Comparison of ENCODE assay signal across 8 mouse cellular contexts in the genomic region with DNA sequence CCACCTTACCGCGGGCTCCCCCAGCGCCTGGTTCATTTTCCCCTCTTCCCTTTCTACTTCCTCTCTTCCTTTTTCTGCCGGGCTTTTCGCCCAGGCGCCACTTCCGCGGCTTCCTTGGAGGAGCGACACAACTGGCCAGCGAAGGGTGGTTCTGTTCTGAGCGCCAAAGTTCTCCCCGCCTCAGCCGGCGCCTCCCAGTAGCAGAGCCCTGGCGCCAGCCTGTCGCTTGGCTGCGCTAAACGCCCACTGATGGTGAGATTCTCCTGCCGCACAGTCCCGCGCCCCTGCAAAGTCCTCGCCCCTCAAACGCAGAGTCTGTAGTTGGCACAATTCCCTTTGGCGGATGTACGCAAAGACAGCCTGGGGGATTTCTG. TPM values are rescaled to one million over a fixed set of nuclear protein-coding genes. Genes with fewer than 3 reads are reported as not detected.
DNase-seq lines count a peak whose midpoint lies in the region; ATAC-seq lines count a peak whose summit lies in the region.

A gene (minus strand): TSS at position 133 of the 374 bp plus-strand sequence.

- peak within 1 kb of the TSS; percentile 48 for H3K4me3 ChIP-seq in intestine, embryonic 15.5 days (replicated peaks)
- H3K4me3 ChIP-seq in midbrain, embryonic 12.5 days, result peak within 1 kb of the TSS; percentile 63

- peak; percentile 89 for ATAC-seq in intestine, embryonic 15.5 days
- peak; percentile 91 for ATAC-seq in midbrain, embryonic 12.5 days (ENCODE audit: low FRiP score, low read depth)

- H3K9ac ChIP-seq in intestine, embryonic 15.5 days, result peak within 1 kb of the TSS; percentile 34; the same call in 1 of the 2 replicates
- H3K9ac ChIP-seq in midbrain, embryonic 12.5 days (replicated peaks), result peak within 1 kb of the TSS; percentile 59

- H3K27me3 ChIP-seq in intestine, embryonic 15.5 days (replicated peaks), result peaks cover 32% of the 10 kb centered on the region
- H3K27me3 ChIP-seq in midbrain, embryonic 12.5 days, result peaks cover 40% of the 10 kb centered on the region

- no peak within 1 kb of the TSS for H3K27ac ChIP-seq in intestine, embryonic 15.5 days
- no peak within 1 kb of the TSS; the same call in 1 of the 2 replicates for H3K27ac ChIP-seq in midbrain, embryonic 12.5 days (replicated peaks)

- peak; percentile 84 for DNase-seq in brain, adult 2 months (ENCODE audit: low read depth, low spot score)
- peak; percentile 82 for DNase-seq in embryo, embryonic 10 days (ENCODE audit: low spot score)
- peak; percentile 29 to 49 for DNase-seq in gastrocnemius, postnatal 4 days (ENCODE audit: low spot score in 2 of 2)
- DNase-seq in left cerebral cortex, adult 9 months (ENCODE audit: low spot score in 2 of 2), result peak; percentile 33 to 73
- peak; percentile 10 for DNase-seq in urinary bladder, postnatal 10 days (ENCODE audit: low spot score)
- DNase-seq in T-cell, adult 2 months (ENCODE audit: low spot score), result no peak

- peak within 1 kb of the TSS; percentile 97 for H3K4me2 ChIP-seq in intestine, embryonic 15.5 days (replicated peaks)
- H3K4me2 ChIP-seq in midbrain, embryonic 12.5 days (replicated peaks), result peak within 1 kb of the TSS; percentile 97

- H3K9me3 ChIP-seq in intestine, embryonic 15.5 days, result no peaks in the 10 kb centered on the region
- H3K9me3 ChIP-seq in midbrain, embryonic 12.5 days, result no peaks in the 10 kb centered on the region

- no peaks in the 10 kb centered on the region for H3K36me3 ChIP-seq in intestine, embryonic 15.5 days
- H3K36me3 ChIP-seq in midbrain, embryonic 12.5 days, result no peaks in the 10 kb centered on the region

- under 1% methylated on average over 25 of the region's 25 CpGs for WGBS in intestine, embryonic 15.5 days
- WGBS in midbrain, embryonic 12.5 days, result under 1% methylated on average over 25 of the region's 25 CpGs

- H3K4me1 ChIP-seq in intestine, embryonic 15.5 days (replicated peaks), result peaks cover 13% of the 10 kb centered on the region
- H3K4me1 ChIP-seq in midbrain, embryonic 12.5 days, result peaks cover 16% of the 10 kb centered on the region

RNA-seq across cellular contexts. Expression of the gene that starts here (rescaled TPM):
- total RNA-seq in gastrocnemius, postnatal 4 days (2021), result 1 to 10 TPM; 1.2 to 2.0 TPM
- polyA plus RNA-seq in intestine, embryonic 15.5 days (2015; fragmentation: Nextera tagmentation; extraction: Ambion mirVana), result 0.68 and 1.0 TPM in 2 replicates
- 2.5 and 3.1 TPM in 2 replicates for polyA plus RNA-seq in midbrain, embryonic 12.5 days (2016; fragmentation: Nextera tagmentation; extraction: Ambion mirVana)
